Mouse (Mus musculus) intestine, embryonic 15.5 days (tissue): ENCODE data around the gene Dnase1l2. TPM values are rescaled to one million over a fixed set of nuclear protein-coding genes. Genes with fewer than 3 reads are reported as not detected.
A peak's percentile ranks its signal among the peaks of the same experiment; 100 is the strongest.

Experiments used
- ATAC-seq: fragments of 200-750 bp; cut with Nextera tagmentation; 2 replicates; pipeline ENCODE4 v1.8.0; 2017; ENCODE audit warnings: moderate TSS enrichment, moderate library complexity
- H3K27ac ChIP-seq: fragments of 300-500 bp; sonication (generic); 2 replicates; pipeline ENCODE4 v1.5.1; 2015; ENCODE audit warnings: mild to moderate bottlenecking, inconsistent platforms
- H3K27me3 ChIP-seq: fragments of 300-500 bp; sonication (generic); replicated peaks from 2 replicates; pipeline ENCODE4 v1.6.1; 2015; ENCODE audit warnings: inconsistent platforms
- H3K36me3 ChIP-seq: fragments of 300-500 bp; sonication (generic); 2 replicates; pipeline ENCODE4 v1.6.1; 2015; ENCODE audit warnings: inconsistent platforms
- H3K4me1 ChIP-seq: fragments of 300-500 bp; sonication (generic); replicated peaks from 2 replicates; pipeline ENCODE4 v1.6.1; 2015; ENCODE audit warnings: inconsistent platforms
- H3K4me2 ChIP-seq: fragments of 300-500 bp; sonication (generic); replicated peaks from 2 replicates; pipeline ENCODE4 v1.6.1; 2015; ENCODE audit warnings: mild to moderate bottlenecking, inconsistent platforms
- H3K4me3 ChIP-seq: fragments of 300-500 bp; sonication (generic); replicated peaks from 2 replicates; pipeline ENCODE4 v1.5.1; 2015; ENCODE audit warnings: inconsistent platforms
- H3K9ac ChIP-seq: fragments of 300-500 bp; sonication (generic); 2 replicates; pipeline ENCODE4 v1.6.1; 2015; ENCODE audit warnings: inconsistent platforms
- H3K9me3 ChIP-seq: fragments of 300-500 bp; sonication (generic); 2 replicates; pipeline ENCODE4 v1.6.1; 2016; ENCODE audit warnings: inconsistent platforms
- WGBS: fragments of 180-500 bp; shearing (Covaris S2); methylation state at CpG from one replicate; pipeline ENCODE4 v1.1.7; 2015; 5-methylcytosine and 5-hydroxymethylcytosine counted together
- polyA plus RNA-seq: library from polyadenylated mRNA; unstranded; fragments of >200 nt; fragmentation: Nextera tagmentation; extraction: Ambion mirVana; gene quantifications from 2 replicates; pipeline ENCODE4 v1.2.1, GENCODE M21; 2015

Dnase1l2 gene
- polyA plus RNA-seq, 1 experiment from 2014 or later, result 1.4 TPM

GRCm38 (mm10) chr17:24423114-24423513 lies 19.8 kb downstream of the Dnase1l2 start:
- no peak overlapping the region for H3K9ac ChIP-seq
- H3K9me3 ChIP-seq, result no peaks in the 10 kb centered on the region
- H3K27ac ChIP-seq, result no peak overlapping the region
- peaks cover 58% of the 10 kb centered on the region for H3K36me3 ChIP-seq
- H3K27me3 ChIP-seq, result no peaks in the 10 kb centered on the region
- no peak overlapping the region for H3K4me2 ChIP-seq
- H3K4me3 ChIP-seq, result no peak overlapping the region
- WGBS, result 93% methylated on average over 4 of the region's 4 CpGs
- ATAC-seq, result no peak
- 0 out of 2 replicates have a peak, but pooled peaks cover 6% of the 10 kb centered on the region for H3K4me1 ChIP-seq

DNA sequence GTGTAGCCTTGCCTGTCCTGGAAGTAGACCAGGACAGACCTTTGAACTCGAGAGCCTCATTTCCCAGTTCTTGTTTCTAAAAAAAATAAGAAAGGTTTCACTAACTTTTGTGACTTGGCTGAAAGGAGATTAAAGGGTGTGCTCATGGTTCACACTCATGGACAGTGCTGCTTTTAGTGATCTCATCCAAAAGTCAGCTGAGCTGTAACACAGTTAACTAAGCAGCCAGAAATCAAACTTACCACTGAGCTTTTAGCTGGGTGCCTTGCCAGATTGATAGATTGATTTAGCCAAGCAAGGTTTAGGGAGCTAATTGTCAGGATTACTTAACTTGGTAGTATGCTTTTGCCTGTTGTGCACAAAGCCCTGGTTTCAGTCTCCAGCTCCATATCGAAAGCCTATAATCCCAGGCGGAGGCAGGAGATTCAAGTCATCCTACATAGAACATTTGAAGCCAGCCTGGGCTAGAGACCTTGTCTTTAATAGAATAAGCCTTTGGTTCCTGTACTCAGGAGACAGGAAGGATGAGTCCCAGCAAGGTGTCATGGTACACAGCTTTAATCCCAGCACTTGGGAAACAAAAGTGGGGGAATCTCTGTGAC lies 26.8 kb downstream of the Dnase1l2 start:
- peak overlapping the region; percentile 59 for H3K4me2 ChIP-seq
- peak overlapping the region; percentile 84 for H3K9ac ChIP-seq
- no peak for ATAC-seq
- H3K9me3 ChIP-seq, result no peaks in the 10 kb centered on the region
- no peaks in the 10 kb centered on the region for H3K27me3 ChIP-seq
- peaks cover 22% of the 10 kb centered on the region for H3K4me1 ChIP-seq
- H3K4me3 ChIP-seq, result peak overlapping the region; percentile 68
- H3K36me3 ChIP-seq, result peaks cover 25% of the 10 kb centered on the region
- 81% methylated on average over 3 of the region's 3 CpGs for WGBS
- H3K27ac ChIP-seq, result no peak overlapping the region

DNA sequence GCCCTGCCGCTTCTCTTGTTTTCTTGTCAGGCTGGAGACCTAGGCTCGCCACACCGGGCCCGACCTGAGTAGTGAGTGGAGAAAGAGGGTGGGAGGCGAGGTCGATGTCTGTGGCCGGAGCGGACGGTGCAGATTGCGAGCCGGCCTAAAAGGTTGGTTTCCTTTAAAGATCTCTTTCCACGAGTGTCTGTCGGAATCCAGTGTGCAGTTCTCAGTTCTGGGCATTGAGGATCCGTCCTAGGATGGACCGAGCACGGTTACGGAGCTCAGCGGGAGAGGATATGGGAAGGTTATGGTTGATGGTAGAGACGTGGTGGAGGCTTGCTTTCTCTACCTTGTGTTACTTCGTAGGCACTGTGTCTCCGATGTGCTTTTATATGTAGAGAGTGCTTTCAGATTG lies 27.9 kb downstream of the Dnase1l2 start:
- Histone ChIP-seq H3K4me3 (peak overlapping the region; percentile 68), H3K9me3 (no peaks in the 10 kb centered on the region), H3K9ac (peak overlapping the region; percentile 84), H3K4me2 (peak overlapping the region; percentile 59), H3K27ac (peak overlapping the region; percentile 95), H3K4me1 (peaks cover 22% of the 10 kb centered on the region), H3K27me3 (no peaks in the 10 kb centered on the region), H3K36me3 (peaks cover 14% of the 10 kb centered on the region)
- no peak for ATAC-seq
- WGBS, result under 1% methylated on average over 21 of the region's 21 CpGs

- H3K36me3 ChIP-seq, result peaks cover 8% of the 10 kb centered on the region
- peak within 1 kb of the TSS; percentile 84 for H3K9ac ChIP-seq
- no peaks in the 10 kb centered on the region for H3K27me3 ChIP-seq
- peak within 1 kb of the TSS; percentile 73 for H3K4me2 ChIP-seq
- H3K4me3 ChIP-seq, result peak within 1 kb of the TSS; percentile 68
- H3K9me3 ChIP-seq, result no peaks in the 10 kb centered on the region
- peak; percentile 93 for ATAC-seq
- H3K4me1 ChIP-seq, result peaks cover 22% of the 10 kb centered on the region
- under 1% methylated on average over 64 of the region's 64 CpGs for WGBS
- H3K27ac ChIP-seq, result peak within 1 kb of the TSS; percentile 95
Measured at GRCm38 (mm10) chr17:24414230-24414976, 28.5 kb downstream of the Dnase1l2 start, which contains the start of gene Rnps1. Gene Rnps1, plus strand, starts transcription at chr17:24414565.

- Histone ChIP-seq H3K9ac (peak overlapping the region; percentile 56), H3K27ac (peak overlapping the region; percentile 90), H3K9me3 (no peaks in the 10 kb centered on the region), H3K4me3 (peak overlapping the region; percentile 68), H3K4me2 (peak overlapping the region; percentile 73), H3K36me3 (peaks cover 4% of the 10 kb centered on the region; the same call in 1 of the 2 replicates), H3K4me1 (peaks cover 22% of the 10 kb centered on the region), H3K27me3 (no peaks in the 10 kb centered on the region)
- WGBS, result 25% methylated on average over 22 of the region's 22 CpGs
- ATAC-seq, result peak; percentile 55
Measured at GRCm38 (mm10) chr17:24413557-24414211, 29.2 kb downstream of the Dnase1l2 start.

DNA sequence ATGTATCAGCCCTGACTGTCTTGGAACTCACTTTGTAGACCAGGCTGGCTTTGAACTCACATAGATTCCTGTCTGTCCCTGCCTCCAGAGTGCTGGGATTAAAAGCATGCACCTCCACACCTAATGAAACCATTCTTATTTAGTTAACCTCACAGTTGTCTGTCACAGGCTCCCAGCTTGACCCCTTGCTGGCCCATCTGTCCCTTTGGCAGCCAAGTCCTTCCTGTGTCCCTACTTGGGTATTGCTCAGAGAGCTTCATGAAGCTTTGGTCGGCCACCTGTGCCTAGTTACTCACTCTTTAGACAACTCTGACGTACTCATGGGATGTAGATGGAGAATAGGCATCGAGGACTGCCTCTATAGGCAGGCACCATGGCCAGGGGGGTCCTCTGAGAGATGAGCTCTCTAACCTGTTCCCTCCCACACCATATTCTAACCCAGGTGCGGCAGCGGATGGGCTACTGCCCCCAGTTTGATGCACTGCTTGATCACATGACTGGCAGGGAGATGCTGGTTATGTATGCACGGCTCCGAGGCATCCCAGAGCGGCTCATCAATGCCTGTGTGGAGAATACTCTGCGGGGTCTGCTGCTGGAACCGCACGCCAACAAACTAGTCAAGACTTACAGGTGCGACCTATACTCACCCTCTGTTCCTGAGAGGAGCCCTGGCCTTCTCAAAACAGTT lies 35.6 kb downstream of the Dnase1l2 start:
- Histone ChIP-seq H3K4me2 (no peak overlapping the region), H3K9ac (no peak overlapping the region), H3K9me3 (no peaks in the 10 kb centered on the region), H3K36me3 (0 out of 2 replicates have a peak, but pooled peaks cover 3% of the 10 kb centered on the region), H3K4me3 (no peak overlapping the region), H3K27me3 (no peaks in the 10 kb centered on the region), H3K4me1 (no peaks in the 10 kb centered on the region), H3K27ac (no peak overlapping the region)
- 87% methylated on average over 12 of the region's 12 CpGs for WGBS
- ATAC-seq, result no peak

DNA sequence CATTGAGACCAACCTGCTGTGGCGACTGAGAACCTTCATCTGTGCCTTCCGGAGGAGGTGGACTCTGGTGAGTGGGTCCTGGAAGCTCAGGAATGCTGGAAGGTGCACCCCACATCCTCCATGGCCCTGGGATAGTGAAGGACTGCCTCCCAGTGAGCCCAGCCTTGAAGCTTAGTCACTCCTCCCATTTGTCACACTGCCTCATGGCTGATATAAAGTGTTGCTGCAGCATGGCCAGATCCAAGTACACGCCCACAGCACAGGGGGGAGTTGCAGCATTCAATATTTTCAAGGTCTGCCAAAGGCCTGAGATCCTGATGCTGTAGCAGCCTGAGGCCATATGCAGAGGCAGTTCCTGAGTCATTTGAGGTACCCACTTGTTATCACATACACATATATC lies 40.5 kb downstream of the Dnase1l2 start:
- WGBS, result 71% methylated on average over 3 of the region's 3 CpGs
- Histone ChIP-seq H3K27ac (no peak overlapping the region), H3K9ac (no peak overlapping the region), H3K9me3 (no peaks in the 10 kb centered on the region), H3K36me3 (0 out of 2 replicates have a peak, but pooled peaks cover 3% of the 10 kb centered on the region), H3K4me1 (no peaks in the 10 kb centered on the region), H3K27me3 (no peaks in the 10 kb centered on the region), H3K4me2 (no peak overlapping the region), H3K4me3 (no peak overlapping the region)
- peak; percentile 72 for ATAC-seq

DNA sequence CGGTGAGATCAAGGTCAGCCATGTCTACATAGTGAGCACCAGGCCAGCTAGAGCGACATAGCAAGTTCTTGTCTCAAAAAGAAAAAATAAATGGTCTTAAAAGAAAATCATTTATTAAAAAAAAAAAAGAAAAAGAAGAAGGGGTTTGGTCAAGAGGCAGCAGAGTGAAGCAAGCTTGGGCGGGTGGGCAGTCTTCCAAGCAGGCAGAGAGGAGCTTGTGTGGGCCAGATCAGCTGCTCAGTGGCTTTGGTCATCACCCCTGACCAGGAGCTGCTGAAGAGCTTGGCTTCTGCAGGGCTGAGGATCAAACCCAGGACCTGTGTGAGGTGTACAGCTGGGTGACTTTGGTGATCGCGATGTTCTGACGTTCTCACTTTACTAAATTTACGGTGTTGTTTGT lies 48.4 kb downstream of the Dnase1l2 start:
- Histone ChIP-seq H3K27ac (no peak overlapping the region), H3K4me2 (no peak overlapping the region), H3K4me3 (no peak overlapping the region), H3K9me3 (no peaks in the 10 kb centered on the region), H3K36me3 (0 out of 2 replicates have a peak, but pooled peaks cover 3% of the 10 kb centered on the region), H3K4me1 (no peaks in the 10 kb centered on the region), H3K9ac (no peak overlapping the region), H3K27me3 (no peaks in the 10 kb centered on the region)
- WGBS, result 82% methylated on average over 7 of the region's 7 CpGs
- ATAC-seq, result no peak

DNA sequence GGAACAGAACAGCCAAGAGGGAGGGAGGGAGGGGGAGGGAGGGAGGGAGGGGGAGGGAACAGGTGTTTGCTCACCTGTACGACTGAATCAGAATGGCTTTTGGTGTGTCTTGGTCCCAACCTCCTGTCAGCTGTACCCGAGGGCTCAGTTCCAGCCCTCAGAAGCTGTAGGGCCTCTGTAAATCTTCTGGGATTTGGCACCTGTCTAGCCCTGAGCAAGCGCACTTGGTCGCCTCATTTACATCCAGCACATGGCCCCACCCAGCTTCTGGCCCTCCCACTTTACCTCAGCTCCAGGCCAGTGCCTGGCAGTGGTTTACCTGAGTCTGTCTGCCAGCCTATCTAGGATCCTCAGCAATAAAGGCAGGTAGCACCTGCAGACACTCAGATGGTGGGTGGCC lies 49.4 kb downstream of the Dnase1l2 start:
- no peaks in the 10 kb centered on the region for H3K4me1 ChIP-seq
- no peak overlapping the region for H3K4me2 ChIP-seq
- ATAC-seq, result peak; percentile 92
- H3K27ac ChIP-seq, result no peak overlapping the region
- no peak overlapping the region for H3K9ac ChIP-seq
- WGBS, result 23% methylated on average over 4 of the region's 4 CpGs
- H3K4me3 ChIP-seq, result no peak overlapping the region
- H3K27me3 ChIP-seq, result no peaks in the 10 kb centered on the region
- H3K36me3 ChIP-seq, result 0 out of 2 replicates have a peak, but pooled peaks cover 3% of the 10 kb centered on the region
- no peaks in the 10 kb centered on the region for H3K9me3 ChIP-seq

DNA sequence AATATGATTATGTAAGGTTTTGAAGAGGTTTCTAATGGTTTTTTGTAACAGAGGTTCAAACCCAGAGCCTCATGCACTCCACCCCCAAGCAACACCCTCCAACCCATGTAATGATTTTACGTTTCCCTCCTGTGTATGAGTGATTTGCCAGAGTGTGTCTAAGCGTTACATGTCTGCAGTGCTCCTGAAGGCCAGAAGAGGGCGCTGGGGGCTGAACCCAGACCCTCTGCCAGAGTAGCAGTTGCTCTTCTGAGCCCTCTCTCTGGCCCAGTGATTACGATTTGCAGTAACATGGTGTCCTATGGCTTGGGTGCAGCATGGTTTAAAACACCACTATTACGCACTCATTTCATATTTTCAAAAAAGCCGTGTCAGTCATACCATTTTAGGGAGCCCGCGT lies 51.8 kb downstream of the Dnase1l2 start:
- Histone ChIP-seq H3K27me3 (no peaks in the 10 kb centered on the region), H3K4me1 (no peaks in the 10 kb centered on the region), H3K27ac (no peak overlapping the region), H3K4me3 (no peak overlapping the region), H3K9me3 (no peaks in the 10 kb centered on the region), H3K9ac (no peak overlapping the region), H3K36me3 (0 out of 2 replicates have a peak, but pooled peaks cover 3% of the 10 kb centered on the region), H3K4me2 (no peak overlapping the region)
- WGBS, result 68% methylated on average over 8 of the region's 8 CpGs
- ATAC-seq, result no peak
